Mouse (Mus musculus): ENCODE results near the gene Pycr1. TPM values are rescaled to one million over a fixed set of nuclear protein-coding genes. Genes with fewer than 3 reads are reported as not detected.
A peak's percentile ranks its signal among the peaks of the same experiment; 100 is the strongest.

Gene Pycr1
- total and polyA plus RNA-seq, 3 experiments: 21.0 to 75.3 (median 32.3) TPM

GRCm38 (mm10) chr11:120642939-120643600 lies 499 bp downstream of the Pycr1 start:
- no peak for DNase-seq (ENCODE audit: extremely low read depth)
- H3K36me3 ChIP-seq (replicated peaks in 1 of 2; ENCODE audit: control insufficient read depth in 1 of 2, insufficient read depth in 1 of 2, low read length in 1 of 2): peaks cover 15 to 33% of the 10 kb centered on the region in 2 experiments
- no peaks in the 10 kb centered on the region for H3K9me3 ChIP-seq (replicated peaks; ENCODE audit: low read length)
- no peak for TF ChIP-seq MEF2A (IDR thresholded peaks at IDR 0.05; ENCODE audit: borderline replicate concordance, low read depth, low read length)
- TF ChIP-seq EP300 (IDR thresholded peaks at IDR 0.05; ENCODE audit: low read length): no peak
- TF ChIP-seq UBTF (IDR thresholded peaks at IDR 0.05; ENCODE audit: low read depth, low read length): no peak; the same call in 1 of the 2 replicates
- TF ChIP-seq MXI1 (IDR thresholded peaks at IDR 0.05; ENCODE audit: low read depth, low read length): no peak; the same call in 1 of the 2 replicates
- TF ChIP-seq CHD2 (IDR thresholded peaks at IDR 0.05; ENCODE audit: low read length): peak; percentile 18; the same call in 1 of the 2 replicates
- peak in 1 of 2 experiments; percentile 27; a peak in 1 of 4 replicates for TF ChIP-seq CTCF (conservative IDR thresholded peaks at IDR 0.05 in 1 of 2, IDR thresholded peaks at IDR 0.05 in 1 of 2; ENCODE audit: low read depth in 2 of 2, low read length in 2 of 2)
- peaks cover 25 to 54% of the 10 kb centered on the region in 2 experiments for H3K4me1 ChIP-seq (ENCODE audit: control insufficient read depth in 1 of 2, insufficient read depth in 2 of 2)
- dilution Hi-C loops (cut with MboI; ENCODE audit: extremely low pct_ligation_motif_present, extremely low pct_unique_long_range_greater_than_20kb, low sequenced_read_pairs): no loop called here
- H3K27me3 ChIP-seq (replicated peaks): no peaks in the 10 kb centered on the region
- in situ Hi-C loops (cut with MboI; ENCODE audit: low pct_ligation_motif_present, low pct_unique_long_range_greater_than_20kb, low sequenced_read_pairs): no loop called here
- peak overlapping the region; percentile 79 for H3K9ac ChIP-seq (ENCODE audit: insufficient read depth, low read depth)
- H3K27ac ChIP-seq (ENCODE audit: insufficient read depth, low read depth): peak overlapping the region; percentile 13; the same call in 1 of the 2 replicates
- no peaks in the 10 kb centered on the region for H3K79me2 ChIP-seq (replicated peaks; ENCODE audit: control insufficient read depth, extremely low read depth, insufficient read depth, poor library complexity, severe bottlenecking)
- H3K4me3 ChIP-seq (replicated peaks in 1 of 3; ENCODE audit: low read depth in 2 of 3, low read length in 2 of 3, poor library complexity in 1 of 3): peak overlapping the region; percentile 57 to 70 (median 66)
- H3K4me2 ChIP-seq (ENCODE audit: insufficient read depth, low read depth, poor library complexity, severe bottlenecking): peak overlapping the region; percentile 59

GRCm38 (mm10) chr11:120641869-120642268 lies 1.7 kb downstream of the Pycr1 start:
- H3K4me3 ChIP-seq (replicated peaks in 1 of 3; ENCODE audit: low read depth in 2 of 3, low read length in 2 of 3, poor library complexity in 1 of 3): peak overlapping the region in 1 of 3 experiments; percentile 66
- TF ChIP-seq UBTF (IDR thresholded peaks at IDR 0.05; ENCODE audit: low read depth, low read length): no peak
- TF ChIP-seq KAT2A (IDR thresholded peaks at IDR 0.05; ENCODE audit: insufficient replicate concordance, low read length): no peak
- no peak for TF ChIP-seq USF1 (IDR thresholded peaks at IDR 0.05; ENCODE audit: low read depth, low read length)
- TF ChIP-seq HCFC1 (IDR thresholded peaks at IDR 0.05; ENCODE audit: low read depth, low read length): no peak
- no peak for TF ChIP-seq JUN (IDR thresholded peaks at IDR 0.05; ENCODE audit: insufficient read depth, low read depth, low read length)
- no peak for TF ChIP-seq GABPA (IDR thresholded peaks at IDR 0.05; ENCODE audit: insufficient replicate concordance, low read depth, low read length)
- no peak for TF ChIP-seq ELF1 (IDR thresholded peaks at IDR 0.05; ENCODE audit: low read depth, low read length)
- TF ChIP-seq IRF4 (IDR thresholded peaks at IDR 0.05; ENCODE audit: low read depth, low read length): no peak
- no peak for TF ChIP-seq MYC (IDR thresholded peaks at IDR 0.05; ENCODE audit: low read depth, low read length)
- TF ChIP-seq MXI1 (IDR thresholded peaks at IDR 0.05; ENCODE audit: low read depth, low read length): no peak
- no peak for TF ChIP-seq ETS1 (conservative IDR thresholded peaks at IDR 0.05; ENCODE audit: low read depth, low read length)
- no peak for TF ChIP-seq POLR2AphosphoS2 (IDR thresholded peaks at IDR 0.05; ENCODE audit: low read depth, low read length)
- TF ChIP-seq TCF12 (IDR thresholded peaks at IDR 0.05; ENCODE audit: low read depth, low read length): no peak
- TF ChIP-seq PAX5 (IDR thresholded peaks at IDR 0.05; ENCODE audit: low read length): no peak
- TF ChIP-seq MAZ (IDR thresholded peaks at IDR 0.05; ENCODE audit: low read depth, low read length): no peak
- no peak for TF ChIP-seq ZC3H11A (IDR thresholded peaks at IDR 0.05; ENCODE audit: low read depth, low read length)
- no peak for TF ChIP-seq TBP (conservative IDR thresholded peaks at IDR 0.05; ENCODE audit: low read depth, low read length)
- no peak for TF ChIP-seq NRF1 (IDR thresholded peaks at IDR 0.05; ENCODE audit: low read depth, low read length)
- H3K4me1 ChIP-seq (ENCODE audit: control insufficient read depth in 1 of 2, insufficient read depth in 2 of 2): peaks cover 14 to 42% of the 10 kb centered on the region in 2 experiments

More at GRCm38 (mm10) chr11:120641869-120642268, 1.7 kb downstream of the Pycr1 start:
- Histone ChIP-seq H3K36me3 (replicated peaks in 1 of 2; ENCODE audit: control insufficient read depth in 1 of 2, insufficient read depth in 1 of 2, low read length in 1 of 2) (peaks cover 15 to 41% of the 10 kb centered on the region in 2 experiments), H3K4me2 (ENCODE audit: insufficient read depth, low read depth, poor library complexity, severe bottlenecking) (no peak overlapping the region), H3K27ac (ENCODE audit: insufficient read depth, low read depth) (no peak overlapping the region), H3K27me3 (replicated peaks) (no peaks in the 10 kb centered on the region), H3K9ac (ENCODE audit: insufficient read depth, low read depth) (0 out of 2 replicates have a peak overlapping the region, but pooled peaks have one; percentile 79), H3K9me3 (replicated peaks; ENCODE audit: low read length) (no peaks in the 10 kb centered on the region), H3K79me2 (replicated peaks; ENCODE audit: control insufficient read depth, extremely low read depth, insufficient read depth, poor library complexity, severe bottlenecking) (no peaks in the 10 kb centered on the region)
- DNase-seq (ENCODE audit: extremely low read depth): no peak
- dilution Hi-C loops (cut with MboI; ENCODE audit: extremely low pct_ligation_motif_present, extremely low pct_unique_long_range_greater_than_20kb, low sequenced_read_pairs): no loop called here
- in situ Hi-C loops (cut with MboI; ENCODE audit: low pct_ligation_motif_present, low pct_unique_long_range_greater_than_20kb, low sequenced_read_pairs): no loop called here
